Comparison of ENCODE assay signal across 26 mouse cellular contexts in genomic region chr14:46202818-46203217, GRCm38 (mm10).
DNase-seq lines count a peak whose midpoint lies in the region; ATAC-seq and TF ChIP-seq lines count a peak whose summit lies in the region.
"Had no signal": no experiment of that assay in that cellular context is flagged by ENCODE, and none has a peak within 500 bp of the region (broad histone marks: within the 10 kb centered on the region; RNA-seq: fewer than 3 reads in every experiment).

No protein-coding gene starts in this region.

- H3K36me3 ChIP-seq in kidney, adult 2 months (ENCODE audit: control insufficient read depth, insufficient read depth, low read length), result no peaks in the 10 kb centered on the region
- H3K36me3 ChIP-seq in kidney, embryonic 14.5 days (ENCODE audit: control insufficient read depth, insufficient read depth, low read length), result no peaks in the 10 kb centered on the region
- H3K36me3 ChIP-seq: embryonic facial prominence, embryonic 13.5 days; heart, embryonic 13.5 days; hindbrain, embryonic 15.5 days; limb, embryonic 15.5 days; midbrain, embryonic 13.5 days; stomach, embryonic 15.5 days had no signal

- 43% methylated on average over 4 of the region's 4 CpGs for WGBS in kidney, adult 2 months
- 60% methylated on average over 4 of the region's 4 CpGs for WGBS in kidney, embryonic 14.5 days

- DNase-seq in heart, adult 18-20 months, result peak; percentile 11 to 15
- DNase-seq in heart, postnatal 25 days (ENCODE audit: low spot score), result no peak
- DNase-seq in kidney, adult 2 months, result peak; percentile 90
- peak; percentile 12 for DNase-seq in adipocyte (ENCODE audit: low spot score)
- peak; percentile 76 for DNase-seq in kidney, postnatal 14 days
- no peak for DNase-seq in frontal cortex, postnatal 36 days (ENCODE audit: low spot score in 2 of 2)
- DNase-seq in left cerebral cortex, adult 11 months (ENCODE audit: low spot score), result no peak
- DNase-seq: cerebellum, adult 2 months; cerebellum, postnatal 25 days; gastrocnemius, adult 2 months; lung, embryonic 14.5 days; lung, postnatal 36 days; thymus, adult 18-20 months; thymus, postnatal 36 days had no signal

- intact Hi-C loops in heart, postnatal 25 days (cut with DNase I), result no loop called here

- no peak overlapping the region for H3K9ac ChIP-seq in kidney, embryonic 14.5 days (ENCODE audit: low read depth, low read length)
- H3K9ac ChIP-seq: embryonic facial prominence, embryonic 13.5 days; forebrain, embryonic 13.5 days; heart, embryonic 13.5 days; hindbrain, embryonic 15.5 days; limb, embryonic 15.5 days; lung, embryonic 14.5 days; midbrain, embryonic 13.5 days; stomach, embryonic 15.5 days had no signal

- H3K4me3 ChIP-seq in kidney, adult 2 months (ENCODE audit: insufficient read depth, low read depth, low read length), result no peak overlapping the region
- H3K4me3 ChIP-seq in kidney, embryonic 14.5 days (ENCODE audit: low read length), result no peak overlapping the region
- H3K4me3 ChIP-seq: embryonic facial prominence, embryonic 13.5 days; erythroblast, embryonic 14.5 days; forebrain, embryonic 13.5 days; gastrocnemius, adult 2 months; heart, embryonic 13.5 days; hindbrain, embryonic 15.5 days; layer of hippocampus, adult 2 months; limb, embryonic 15.5 days; megakaryocyte, embryonic 14.5 days; midbrain, embryonic 13.5 days; stomach, embryonic 15.5 days had no signal

- H3K27ac ChIP-seq in kidney, adult 2 months (ENCODE audit: insufficient read depth, low read depth, low read length), result 0 out of 2 replicates have a peak overlapping the region, but pooled peaks have one; percentile 46
- H3K27ac ChIP-seq in kidney, embryonic 14.5 days (ENCODE audit: low read depth, low read length), result no peak overlapping the region
- H3K27ac ChIP-seq: embryonic facial prominence, embryonic 13.5 days; forebrain, embryonic 13.5 days; gastrocnemius, adult 2 months; heart, embryonic 13.5 days; hindbrain, embryonic 15.5 days; layer of hippocampus, adult 2 months; limb, embryonic 15.5 days; midbrain, embryonic 13.5 days; stomach, embryonic 15.5 days had no signal

- TF ChIP-seq POLR2A in kidney, adult 2 months (IDR thresholded peaks at IDR 0.05; ENCODE audit: low read depth, low read length), result no peak

- H3K9me3 ChIP-seq in kidney, embryonic 14.5 days (ENCODE audit: control insufficient read depth, low read length), result no peaks in the 10 kb centered on the region
- H3K9me3 ChIP-seq: embryonic facial prominence, embryonic 13.5 days; forebrain, embryonic 13.5 days; hindbrain, embryonic 15.5 days; limb, embryonic 15.5 days; midbrain, embryonic 13.5 days; stomach, embryonic 15.5 days had no signal

- ATAC-seq in kidney, embryonic 14.5 days (ENCODE audit: low FRiP score, low TSS enrichment), result no peak
- ATAC-seq: CD4-positive, CD25-positive, alpha-beta regulatory T cell, adult 4 months; forebrain, embryonic 13.5 days; midbrain, embryonic 13.5 days had no signal

- H3K4me2 ChIP-seq in kidney, embryonic 14.5 days (replicated peaks; ENCODE audit: low read depth, low read length), result no peak overlapping the region
- H3K4me2 ChIP-seq: embryonic facial prominence, embryonic 13.5 days; forebrain, embryonic 13.5 days; heart, embryonic 13.5 days; hindbrain, embryonic 15.5 days; limb, embryonic 15.5 days; lung, embryonic 14.5 days; midbrain, embryonic 13.5 days; stomach, embryonic 15.5 days had no signal

- peaks cover 3% of the 10 kb centered on the region; the same call in 1 of the 2 replicates for H3K4me1 ChIP-seq in kidney, adult 2 months (ENCODE audit: control insufficient read depth, insufficient read depth, low read length)
- no peaks in the 10 kb centered on the region for H3K4me1 ChIP-seq in kidney, embryonic 14.5 days (ENCODE audit: control insufficient read depth, insufficient read depth, low read length)
- H3K4me1 ChIP-seq: embryonic facial prominence, embryonic 13.5 days; forebrain, embryonic 13.5 days; heart, embryonic 13.5 days; hindbrain, embryonic 15.5 days; limb, embryonic 15.5 days; megakaryocyte, embryonic 14.5 days; midbrain, embryonic 13.5 days; stomach, embryonic 15.5 days had no signal

- no peaks in the 10 kb centered on the region for H3K27me3 ChIP-seq in kidney, adult 2 months (replicated peaks; ENCODE audit: control insufficient read depth, insufficient read depth, low read length)
- H3K27me3 ChIP-seq in kidney, embryonic 14.5 days (ENCODE audit: control insufficient read depth, insufficient read depth, low read length), result no peaks in the 10 kb centered on the region
- H3K27me3 ChIP-seq: embryonic facial prominence, embryonic 13.5 days; forebrain, embryonic 13.5 days; heart, embryonic 13.5 days; hindbrain, embryonic 15.5 days; limb, embryonic 15.5 days; megakaryocyte, embryonic 14.5 days; midbrain, embryonic 13.5 days; stomach, embryonic 15.5 days had no signal

- no peak for TF ChIP-seq CTCF in kidney, adult 2 months (conservative IDR thresholded peaks at IDR 0.05; ENCODE audit: insufficient read depth, insufficient read length, low read depth, low read length)

Comparison
In these comparisons a context has a peak if more than half of its experiments do, and no peak if none do; other contexts are left out.
1. DNase-seq: peak in heart, adult 18-20 months (2 of 2), kidney, adult 2 months (single experiment), adipocyte (single experiment) and kidney, postnatal 14 days (single experiment); none in heart, postnatal 25 days (single experiment), frontal cortex, postnatal 36 days (0 of 2) and left cerebral cortex, adult 11 months (single experiment).